Mouse (Mus musculus): ENCODE measurements around the gene Zfp263. TPM values are rescaled to one million over a fixed set of nuclear protein-coding genes. Genes with fewer than 3 reads are reported as not detected.
A peak's percentile ranks its signal among the peaks of the same experiment; 100 is the strongest.

Zfp263 gene
- 93.8 and 94.7 TPM in 2 replicates for total RNA-seq (2017)

- peak; percentile 93 for ATAC-seq (ENCODE audit: extremely low read depth, insufficient number of reproducible peaks, low FRiP score, poor library complexity, severe bottlenecking)
Measured at GRCm38 (mm10) chr16:3743503-3744185, at the start of gene Zfp263. Gene Zfp263, plus strand, starts transcription at chr16:3744093.

GRCm38 (mm10) chr16:3699281-3699680 lies 44.6 kb upstream of the Zfp263 start:
- ATAC-seq (ENCODE audit: extremely low read depth, insufficient number of reproducible peaks, low FRiP score, poor library complexity, severe bottlenecking): peak; percentile 99

- ATAC-seq (ENCODE audit: extremely low read depth, insufficient number of reproducible peaks, low FRiP score, poor library complexity, severe bottlenecking): no peak
Measured at GRCm38 (mm10) chr16:3700893-3701292, 43.0 kb upstream of the Zfp263 start.

GRCm38 (mm10) chr16:3706680-3707079 lies 37.2 kb upstream of the Zfp263 start:
- ATAC-seq (ENCODE audit: extremely low read depth, insufficient number of reproducible peaks, low FRiP score, poor library complexity, severe bottlenecking): peak; percentile 92

GRCm38 (mm10) chr16:3714731-3715130 lies 29.2 kb upstream of the Zfp263 start:
- peak; percentile 87 for ATAC-seq (ENCODE audit: extremely low read depth, insufficient number of reproducible peaks, low FRiP score, poor library complexity, severe bottlenecking)

GRCm38 (mm10) chr16:3717980-3718379 lies 25.9 kb upstream of the Zfp263 start, which contains the start of gene Mefv:
Gene Mefv, minus strand, starts transcription at chr16:3718097.
- ATAC-seq (ENCODE audit: extremely low read depth, insufficient number of reproducible peaks, low FRiP score, poor library complexity, severe bottlenecking): no peak

- ATAC-seq (ENCODE audit: extremely low read depth, insufficient number of reproducible peaks, low FRiP score, poor library complexity, severe bottlenecking): peak; percentile 77
Measured at GRCm38 (mm10) chr16:3723231-3723630, 20.7 kb upstream of the Zfp263 start.

GRCm38 (mm10) chr16:3727980-3728720 lies 15.7 kb upstream of the Zfp263 start:
- ATAC-seq (ENCODE audit: extremely low read depth, insufficient number of reproducible peaks, low FRiP score, poor library complexity, severe bottlenecking): no peak

GRCm38 (mm10) chr16:3732612-3733011 lies 11.3 kb upstream of the Zfp263 start:
- ATAC-seq (ENCODE audit: extremely low read depth, insufficient number of reproducible peaks, low FRiP score, poor library complexity, severe bottlenecking): peak; percentile 83

GRCm38 (mm10) chr16:3733198-3733732 lies 10.6 kb upstream of the Zfp263 start:
- ATAC-seq (ENCODE audit: extremely low read depth, insufficient number of reproducible peaks, low FRiP score, poor library complexity, severe bottlenecking): no peak

- ATAC-seq (ENCODE audit: extremely low read depth, insufficient number of reproducible peaks, low FRiP score, poor library complexity, severe bottlenecking): no peak
Measured at GRCm38 (mm10) chr16:3742466-3742865, 1.4 kb upstream of the Zfp263 start.

GRCm38 (mm10) chr16:3744186-3744700 lies 350 bp downstream of the Zfp263 start:
- ATAC-seq (ENCODE audit: extremely low read depth, insufficient number of reproducible peaks, low FRiP score, poor library complexity, severe bottlenecking): no peak; the same call in none of the 2 replicates

GRCm38 (mm10) chr16:3745656-3746055 lies 1.8 kb downstream of the Zfp263 start:
- no peak for ATAC-seq (ENCODE audit: extremely low read depth, insufficient number of reproducible peaks, low FRiP score, poor library complexity, severe bottlenecking)

GRCm38 (mm10) chr16:3748976-3749375 lies 5.1 kb downstream of the Zfp263 start:
- ATAC-seq (ENCODE audit: extremely low read depth, insufficient number of reproducible peaks, low FRiP score, poor library complexity, severe bottlenecking): no peak

GRCm38 (mm10) chr16:3771603-3772002 lies 27.7 kb downstream of the Zfp263 start:
- no peak for ATAC-seq (ENCODE audit: extremely low read depth, insufficient number of reproducible peaks, low FRiP score, poor library complexity, severe bottlenecking)

- ATAC-seq (ENCODE audit: extremely low read depth, insufficient number of reproducible peaks, low FRiP score, poor library complexity, severe bottlenecking): no peak
Measured at GRCm38 (mm10) chr16:3776365-3776764, 32.5 kb downstream of the Zfp263 start.

- no peak for ATAC-seq (ENCODE audit: extremely low read depth, insufficient number of reproducible peaks, low FRiP score, poor library complexity, severe bottlenecking)
Measured at GRCm38 (mm10) chr16:3777986-3778385, 34.1 kb downstream of the Zfp263 start.

- no peak for ATAC-seq (ENCODE audit: extremely low read depth, insufficient number of reproducible peaks, low FRiP score, poor library complexity, severe bottlenecking)
Measured at GRCm38 (mm10) chr16:3781237-3781636, 37.3 kb downstream of the Zfp263 start.

- no peak for ATAC-seq (ENCODE audit: extremely low read depth, insufficient number of reproducible peaks, low FRiP score, poor library complexity, severe bottlenecking)
Measured at GRCm38 (mm10) chr16:3788394-3788793, 44.5 kb downstream of the Zfp263 start.

Measured in neutrophil, adult 5-6 weeks (primary cell).